ENCODE assay signal across 25 mouse cellular contexts in genomic region chr8:104555191-104555590, GRCm38 (mm10). TPM values are rescaled to one million over a fixed set of nuclear protein-coding genes. Genes with fewer than 3 reads are reported as not detected.
A peak's percentile ranks its signal among the peaks of the same experiment; 100 is the strongest.
DNase-seq lines count a peak whose midpoint lies in the region; TF ChIP-seq lines count a peak whose summit lies in the region.
"Had no signal": no experiment of that assay in that cellular context is flagged by ENCODE, and none has a peak within 500 bp of the region (broad histone marks: within the 10 kb centered on the region; RNA-seq: fewer than 3 reads in every experiment).

No protein-coding gene starts in this region.

- H3K79me2 ChIP-seq in heart, adult 2 months (replicated peaks; ENCODE audit: control insufficient read depth, insufficient read depth, low read length), result no peaks in the 10 kb centered on the region

- no peaks in the 10 kb centered on the region for H3K36me3 ChIP-seq in heart, adult 2 months (ENCODE audit: control insufficient read depth, insufficient read depth, low read length)
- no peaks in the 10 kb centered on the region for H3K36me3 ChIP-seq in heart, embryonic 10.5 days
- H3K36me3 ChIP-seq: forebrain, embryonic 10.5 days; heart, embryonic 13.5 days had no signal

- no peak overlapping the region for H3K9ac ChIP-seq in heart, adult 2 months (ENCODE audit: low read depth, low read length)
- H3K9ac ChIP-seq: forebrain, embryonic 13.5 days; heart, embryonic 13.5 days; hindbrain, embryonic 14.5 days had no signal

- H3K27me3 ChIP-seq in heart, adult 2 months (ENCODE audit: control insufficient read depth, insufficient read depth, low read length), result no peaks in the 10 kb centered on the region
- peaks cover 15% of the 10 kb centered on the region; the same call in 1 of the 2 replicates for H3K27me3 ChIP-seq in heart, embryonic 10.5 days (ENCODE audit: insufficient read depth, poor library complexity, severe bottlenecking)
- H3K27me3 ChIP-seq: forebrain, embryonic 13.5 days had no signal

- no peak for TF ChIP-seq CTCF in heart, adult 2 months (IDR thresholded peaks at IDR 0.05)

- H3K4me3 ChIP-seq in heart, adult 2 months, result no peak overlapping the region
- H3K4me3 ChIP-seq in heart, embryonic 10.5 days, result no peak overlapping the region
- H3K4me3 ChIP-seq in brown adipose tissue, adult 24 weeks (ENCODE audit: insufficient read depth, low read depth, low read length), result no peak overlapping the region
- H3K4me3 ChIP-seq: forebrain, embryonic 10.5 days; forebrain, embryonic 13.5 days; heart, embryonic 13.5 days had no signal

- peak in 1 of 2 experiments; percentile 11 for DNase-seq in heart, adult 2 months
- no peak for DNase-seq in heart, embryonic 10.5 days (ENCODE audit: low spot score)
- DNase-seq in lung, postnatal 14 days, result peak; percentile 26
- no peak for DNase-seq in lung, adult 18-20 months
- DNase-seq in cerebellum, postnatal 10 days, result no peak
- DNase-seq: adrenal gland, adult 2 months; adrenal gland, postnatal 14 days; cerebellum, adult 11-12 months; cerebellum, adult 8-10 months; cerebellum, postnatal 14 days; gastrocnemius, postnatal 14 days; heart, postnatal 14 days; heart, postnatal 4 days had no signal

- no peak for TF ChIP-seq POLR2A in heart, adult 2 months (IDR thresholded peaks at IDR 0.05; ENCODE audit: insufficient read depth, low read depth, low read length)

- H3K9me3 ChIP-seq in heart, embryonic 10.5 days, result no peaks in the 10 kb centered on the region
- H3K9me3 ChIP-seq: forebrain, embryonic 10.5 days; forebrain, embryonic 13.5 days; heart, embryonic 13.5 days had no signal

- H3K27ac ChIP-seq in heart, adult 2 months, result peak overlapping the region; percentile 28; the same call in 1 of the 2 replicates
- no peak overlapping the region for H3K27ac ChIP-seq in heart, embryonic 10.5 days
- H3K27ac ChIP-seq in brown adipose tissue, adult 24 weeks (replicated peaks; ENCODE audit: low read depth, low read length), result peak overlapping the region; percentile 46; the same call in 1 of the 2 replicates
- H3K27ac ChIP-seq: forebrain, embryonic 10.5 days; forebrain, embryonic 13.5 days; heart, embryonic 13.5 days; hindbrain, embryonic 14.5 days; hindbrain, postnatal 0 days had no signal

- no peak for TF ChIP-seq EP300 in heart, adult 2 months (IDR thresholded peaks at IDR 0.05; ENCODE audit: insufficient read depth, low read depth, low read length)

- intact Hi-C loops in heart, adult 2 months (cut with DNase I), result no loop called here

- peaks cover 3% of the 10 kb centered on the region for H3K4me1 ChIP-seq in heart, adult 2 months (ENCODE audit: control insufficient read depth, insufficient read depth, low read length)
- H3K4me1 ChIP-seq in heart, embryonic 10.5 days, result peaks cover 5% of the 10 kb centered on the region; the same call in 1 of the 2 replicates
- H3K4me1 ChIP-seq in brown adipose tissue, adult 24 weeks (ENCODE audit: control insufficient read depth, insufficient read depth, insufficient read length, low read length), result peaks cover 2% of the 10 kb centered on the region
- H3K4me1 ChIP-seq: forebrain, embryonic 13.5 days; heart, embryonic 13.5 days had no signal

- WGBS in heart, adult 2 months, result 35% methylated on average over 4 of the region's 4 CpGs
- WGBS in heart, embryonic 10.5 days, result 79% methylated on average over 4 of the region's 4 CpGs

RNA-seq across cellular contexts. Expression of gene Car7, which starts 20.7 kb away (rescaled TPM):
- total RNA-seq in heart, adult 2 months (2021), result 1 to 10 TPM; 2.0 to 2.9 TPM
- polyA plus RNA-seq in heart, adult 2 months (2012; rRNA removed), result 9.3 and 11.2 TPM in 2 replicates
- 0.90 and 2.3 TPM in 2 replicates for polyA plus RNA-seq in heart, embryonic 10.5 days (2016; fragmentation: Nextera tagmentation; extraction: Ambion mirVana)
- 2.8 and 3.6 TPM in 2 replicates for polyA plus RNA-seq in brown adipose tissue, adult 24 weeks (2012; ENCODE audit: insufficient read depth, insufficient read length, missing spikeins)

RNA-seq across cellular contexts. Expression of gene Nae1, which starts 20.8 kb away (rescaled TPM):
- 10 to 100 TPM; 27.0 to 31.4 TPM for total RNA-seq in heart, adult 2 months (2021)
- polyA plus RNA-seq in heart, adult 2 months (2012; rRNA removed), result 11.0 and 28.0 TPM in 2 replicates
- polyA plus RNA-seq in heart, embryonic 10.5 days (2016; fragmentation: Nextera tagmentation; extraction: Ambion mirVana), result 91.2 and 95.6 TPM in 2 replicates
- polyA plus RNA-seq in brown adipose tissue, adult 24 weeks (2012; ENCODE audit: insufficient read depth, insufficient read length, missing spikeins), result 33.8 and 36.6 TPM in 2 replicates

RNA-seq across cellular contexts. Expression of gene Pdp2, which starts 36.1 kb away (rescaled TPM):
- 10 to 100 TPM; 18.4 to 35.8 TPM for total RNA-seq in heart, adult 2 months (2021)
- polyA plus RNA-seq in heart, adult 2 months (2012; rRNA removed), result 10.0 and 18.8 TPM in 2 replicates
- polyA plus RNA-seq in heart, embryonic 10.5 days (2016; fragmentation: Nextera tagmentation; extraction: Ambion mirVana), result 10.9 and 11.0 TPM in 2 replicates
- 23.7 and 36.2 TPM in 2 replicates for polyA plus RNA-seq in brown adipose tissue, adult 24 weeks (2012; ENCODE audit: insufficient read depth, insufficient read length, missing spikeins)

RNA-seq across cellular contexts. Expression of gene Terb1, which starts 45.5 kb away (rescaled TPM):
- total RNA-seq in heart, adult 2 months (2021), result not detected
- not detected in 2 replicates for polyA plus RNA-seq in heart, adult 2 months (2012; rRNA removed)
- 0.16 and 0.21 TPM in 2 replicates for polyA plus RNA-seq in heart, embryonic 10.5 days (2016; fragmentation: Nextera tagmentation; extraction: Ambion mirVana)
- not detected in 2 replicates for polyA plus RNA-seq in brown adipose tissue, adult 24 weeks (2012; ENCODE audit: insufficient read depth, insufficient read length, missing spikeins)
- total RNA-seq: adrenal gland, adult 2 months; adrenal gland, postnatal 14 days; gastrocnemius, adult 18-20 months; heart, adult 8-10 months; heart, postnatal 14 days; heart, postnatal 4 days; MEL had no signal
- polyA plus RNA-seq: adrenal gland, adult 2 months; C2C12; hindbrain, embryonic 11.5 days; inflammation-experienced regulatory T-cells, adult 6 months had no signal
